Mouse (Mus musculus) bone marrow, adult 2 months (tissue): ENCODE data around the gene Sipa1l1. TPM values are rescaled to one million over a fixed set of nuclear protein-coding genes. Genes with fewer than 3 reads are reported as not detected.

Source experiments
- H3K27ac ChIP-seq: fragments of 200-500 bp; 2 replicates; pipeline ENCODE4 v1.5.1; 2012; ENCODE audit warnings: low read depth, mild to moderate bottlenecking, control low read depth, inconsistent platforms, low read length; ENCODE audit not compliant: control insufficient read depth, poor library complexity, insufficient read depth
- H3K4me1 ChIP-seq: fragments of 200-500 bp; 2 replicates; pipeline ENCODE4 v1.6.1; 2011; ENCODE audit warnings: low read length; ENCODE audit not compliant: control insufficient read depth, insufficient read depth
- H3K4me3 ChIP-seq: fragments of 200-500 bp; replicated peaks from 2 replicates; pipeline ENCODE3; 2011; ENCODE audit warnings: mild to moderate bottlenecking, low read depth, low read length, control low read depth; ENCODE audit not compliant: control insufficient read depth
- CTCF ChIP-seq: fragments of 200-500 bp; IDR thresholded peaks from 2 replicates; pipeline ENCODE4 v1.5.1; 2011; ENCODE audit warnings: low read length, control low read depth; ENCODE audit not compliant: control insufficient read depth, insufficient read depth
- POLR2A ChIP-seq: fragments of 200-500 bp; IDR thresholded peaks from 2 replicates; pipeline ENCODE4 v1.6.1; 2011; ENCODE audit warnings: low read depth, mild to moderate bottlenecking, control low read depth, low read length, borderline replicate concordance; ENCODE audit not compliant: control insufficient read depth
- WGBS: fragments of 180-500 bp; shearing (Covaris S2); methylation state at CpG from one replicate; pipeline ENCODE4 v1.1.7; 2018; 5-methylcytosine and 5-hydroxymethylcytosine counted together
- polyA plus RNA-seq: library from polyadenylated mRNA; stranded (reverse); fragments of >200 nt; gene quantifications from 2 replicates; pipeline ENCODE4 v1.2.4, GENCODE M21; 2011; ENCODE audit warnings: low replicate concordance; ENCODE audit not compliant: missing spikeins, insufficient read depth, insufficient read length

Sipa1l1 gene
- polyA plus RNA-seq, 1 experiment, result 13.5 TPM

DNA sequence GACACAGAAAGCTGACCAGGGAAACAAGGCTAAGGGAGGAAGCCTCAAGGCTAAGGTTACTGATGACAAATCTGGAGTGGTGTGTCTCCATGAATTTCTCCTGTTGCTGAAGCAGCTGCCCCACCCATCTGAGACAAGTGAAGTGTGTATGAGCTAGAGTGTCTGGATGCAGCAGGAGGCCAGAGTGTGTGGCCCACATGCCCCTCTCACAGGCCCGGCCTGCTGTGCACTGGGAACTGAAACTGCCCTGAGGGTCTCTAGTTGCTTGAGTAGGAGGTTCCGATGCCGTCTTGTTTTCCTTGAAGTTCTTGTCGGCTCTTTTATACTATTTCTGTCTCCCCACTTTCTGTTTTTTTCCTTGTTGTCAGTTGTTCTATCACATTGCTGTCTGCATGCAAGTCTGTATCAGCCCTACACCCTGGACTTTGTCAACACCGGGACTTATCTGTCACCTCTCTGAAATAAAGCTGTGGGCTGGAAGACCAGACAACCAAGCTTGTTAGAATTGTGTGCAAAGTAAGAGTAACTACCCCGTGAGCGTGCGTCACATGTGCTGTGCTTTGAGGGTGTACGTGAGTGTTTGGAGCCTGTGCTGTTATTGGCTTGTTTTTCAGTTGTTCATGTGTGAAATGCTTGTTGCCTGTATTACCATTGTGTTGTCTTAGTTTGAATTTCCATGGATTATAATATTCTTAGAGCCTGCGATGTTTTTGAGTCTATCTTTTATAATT is 186.5 kb downstream of the Sipa1l1 start:
- Histone ChIP-seq H3K27ac (no peak overlapping the region), H3K4me3 (no peak overlapping the region), H3K4me1 (peaks cover 5% of the 10 kb centered on the region)
- 78% methylated on average over 10 of the region's 10 CpGs for WGBS
- TF ChIP-seq CTCF (no peak), POLR2A (no peak)

- Histone ChIP-seq H3K4me1 (peaks cover 2% of the 10 kb centered on the region; the same call in 1 of the 2 replicates), H3K27ac (no peak overlapping the region), H3K4me3 (no peak overlapping the region)
- WGBS, result 76% methylated on average over 2 of the region's 2 CpGs
- no peak for TF ChIP-seq CTCF
- no peak for TF ChIP-seq POLR2A
Measured at GRCm38 (mm10) chr12:82356476-82356875, 187.4 kb downstream of the Sipa1l1 start.

DNA sequence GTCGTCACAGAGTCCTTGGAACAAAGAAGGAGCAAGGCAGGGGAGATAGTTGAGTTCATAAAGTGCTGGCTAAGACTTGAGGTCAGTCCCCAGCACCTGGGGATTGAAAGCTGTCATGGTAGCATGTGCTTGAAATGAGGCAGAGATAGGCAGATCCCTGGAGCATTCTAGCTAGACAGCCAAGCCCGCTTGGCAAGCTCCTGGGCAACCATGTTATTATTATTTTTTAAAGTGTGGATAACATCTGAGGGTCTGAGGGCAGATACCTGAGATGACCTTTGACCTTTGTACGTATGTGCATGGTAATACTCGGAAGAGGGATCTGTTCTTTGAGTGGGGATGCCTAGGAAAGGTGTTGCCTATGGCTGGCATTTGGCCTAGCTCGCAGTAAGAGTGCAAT is 188.3 kb downstream of the Sipa1l1 start:
- no peak overlapping the region for H3K27ac ChIP-seq
- no peak for TF ChIP-seq CTCF
- TF ChIP-seq POLR2A, result no peak
- H3K4me3 ChIP-seq, result no peak overlapping the region
- H3K4me1 ChIP-seq, result no peaks in the 10 kb centered on the region
- 86% methylated on average over 5 of the region's 5 CpGs for WGBS

DNA sequence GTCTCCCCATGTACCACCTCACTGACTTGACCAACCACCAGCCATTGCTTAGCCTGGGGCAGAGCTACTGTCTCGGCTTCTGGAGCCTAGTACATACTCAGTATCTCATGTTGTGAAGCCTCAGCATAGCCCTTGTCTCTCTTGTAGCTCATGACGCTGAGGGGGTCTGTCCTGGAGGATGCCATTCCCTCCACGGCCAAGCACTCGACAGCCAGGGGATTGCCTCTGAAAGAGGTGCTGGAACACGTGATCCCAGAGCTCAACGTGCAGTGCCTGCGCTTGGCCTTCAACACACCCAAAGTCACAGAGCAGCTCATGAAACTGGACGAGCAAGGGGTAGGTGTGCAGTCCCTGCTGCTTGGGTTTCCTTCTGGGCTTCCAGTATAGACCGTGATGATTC is 193.7 kb downstream of the Sipa1l1 start:
- Histone ChIP-seq H3K4me3 (no peak overlapping the region), H3K4me1 (no peaks in the 10 kb centered on the region), H3K27ac (no peak overlapping the region)
- WGBS, result 90% methylated on average over 9 of the region's 9 CpGs
- TF ChIP-seq POLR2A (no peak), CTCF (no peak)

DNA sequence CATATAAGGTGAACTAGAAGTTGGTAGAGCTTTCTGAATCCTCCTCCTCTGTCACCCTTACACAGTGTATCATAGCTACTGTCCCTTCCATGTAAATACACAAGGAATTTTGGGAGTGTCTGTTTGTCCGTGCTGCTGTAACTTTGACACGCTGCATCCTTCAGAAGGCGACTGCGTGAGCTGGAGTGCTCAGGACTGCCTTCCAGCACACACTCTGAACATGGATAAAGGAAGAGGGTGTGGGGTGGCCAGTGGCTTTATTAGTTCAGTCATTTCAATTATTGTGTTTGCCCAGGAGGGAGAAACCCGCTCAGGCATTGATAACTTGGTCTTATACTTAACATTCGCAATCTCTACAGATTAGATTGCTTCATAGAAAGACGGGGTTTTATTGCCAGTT is 195.1 kb downstream of the Sipa1l1 start:
- Histone ChIP-seq H3K4me1 (no peaks in the 10 kb centered on the region), H3K4me3 (no peak overlapping the region), H3K27ac (no peak overlapping the region)
- TF ChIP-seq POLR2A (no peak), CTCF (no peak)
- WGBS, result 92% methylated on average over 7 of the region's 7 CpGs

DNA sequence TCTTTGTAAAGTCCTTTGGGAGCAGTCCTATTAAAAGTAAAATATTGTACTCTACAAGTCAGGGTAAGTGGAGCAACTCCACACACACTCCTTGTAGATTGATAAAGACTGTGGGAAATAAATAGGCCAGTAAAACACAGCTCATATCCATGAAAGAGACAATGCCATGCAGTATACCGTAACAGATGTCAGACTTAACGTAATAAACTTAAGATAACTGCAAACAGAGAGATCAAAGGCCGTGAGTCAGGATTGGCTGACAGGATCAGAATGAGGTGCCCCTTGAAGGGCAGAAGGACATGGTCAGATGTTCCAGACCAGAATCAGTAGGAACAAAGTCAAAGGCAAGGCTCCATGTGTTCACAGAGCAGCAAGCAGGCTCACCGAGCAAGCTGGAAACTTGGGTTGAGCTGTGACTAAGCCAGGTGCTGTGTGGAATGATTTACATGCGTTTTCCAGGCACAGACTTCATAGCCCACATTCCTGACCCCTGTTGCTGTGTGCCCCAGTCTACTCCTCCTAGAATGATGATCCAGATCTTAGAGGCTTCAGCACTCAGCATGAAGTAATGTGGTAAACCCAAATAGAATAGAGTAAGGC is 196.3 kb downstream of the Sipa1l1 start:
- TF ChIP-seq POLR2A (no peak), CTCF (no peak)
- WGBS, result 93% methylated on average over 5 of the region's 5 CpGs
- no peak overlapping the region for H3K27ac ChIP-seq

DNA sequence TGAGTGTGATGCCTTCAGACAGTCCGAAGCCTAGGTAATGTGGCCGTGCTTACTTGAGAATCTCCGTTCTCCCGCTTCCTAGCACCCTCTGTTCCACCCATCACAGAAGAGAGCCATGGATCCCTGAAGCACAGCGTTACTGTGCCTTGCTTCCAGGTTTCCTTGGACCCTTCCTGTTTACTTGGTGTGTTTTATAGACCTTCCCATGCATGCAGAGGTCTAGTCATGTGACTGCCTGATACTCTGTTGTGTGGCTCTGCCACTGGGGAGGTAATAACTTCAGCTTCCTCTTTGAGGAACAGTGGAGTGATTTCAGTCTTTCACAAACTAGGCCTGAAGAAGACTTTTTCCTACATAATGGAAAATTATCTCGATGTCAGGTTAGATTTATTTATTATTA is 197.6 kb downstream of the Sipa1l1 start:
- WGBS, result 80% methylated on average over 6 of the region's 6 CpGs
- Histone ChIP-seq H3K4me3 (no peak overlapping the region), H3K27ac (no peak overlapping the region), H3K4me1 (no peaks in the 10 kb centered on the region)
- TF ChIP-seq POLR2A, result no peak
- no peak for TF ChIP-seq CTCF

More for the DNA sequence above, 196.3 kb downstream of the Sipa1l1 start:
- no peak overlapping the region for H3K4me3 ChIP-seq
- no peaks in the 10 kb centered on the region for H3K4me1 ChIP-seq

GRCm38 (mm10) chr12:82367345-82367744 is 198.2 kb downstream of the Sipa1l1 start:
- WGBS, result 85% methylated on average over 2 of the region's 2 CpGs
- H3K27ac ChIP-seq, result no peak overlapping the region
- TF ChIP-seq POLR2A, result no peak
- no peak for TF ChIP-seq CTCF
- no peak overlapping the region for H3K4me3 ChIP-seq
- no peaks in the 10 kb centered on the region for H3K4me1 ChIP-seq
